Mouse (Mus musculus) left cerebral cortex, adult 2 months (tissue): ENCODE results near the gene N4bp2l1. TPM values are rescaled to one million over a fixed set of nuclear protein-coding genes. Genes with fewer than 3 reads are reported as not detected.
A peak's percentile ranks its signal among the peaks of the same experiment; 100 is the strongest.

ENCODE experiments used
- DNase-seq, 2 experiments: peaks; one replicate each; pipeline ENCODE4 v3.0.0; 2021 to 2022; ENCODE audit warnings: low spot score in 2 of 2, mixed read lengths in 1 of 2; ENCODE audit errors: extremely low spot score in 1 of 2
- H3K27ac ChIP-seq: fragments of 200-600 bp; 2 replicates; pipeline ENCODE4 v1.8.1; 2022
- H3K4me3 ChIP-seq: fragments of 200-600 bp; 2 replicates; pipeline ENCODE4 v1.8.1; 2022
- CTCF ChIP-seq: fragments of 200-600 bp; IDR thresholded peaks from 2 replicates; pipeline ENCODE4 v1.8.1; 2022; ENCODE audit warnings: antibody characterized with exemption, mild to moderate bottlenecking, moderate library complexity
- intact Hi-C: fragments of 180-260 bp; cut with DNase I; formaldehyde crosslinking; loops from one replicate; pipeline ENCODE4 v1.15.1; 2025
- total RNA-seq, 2 experiments: library from RNA; stranded (reverse); gene quantifications; 2 replicates each; pipeline ENCODE4 v1.2.3; 2021

The N4bp2l1 gene
- total RNA-seq, 2 experiments from 2014 or later, result 60.5 to 63.5 TPM

GRCm38 (mm10) chr5:150543184-150543583 lies 53.8 kb downstream of the N4bp2l1 start:
- no peak overlapping the region for H3K4me3 ChIP-seq
- intact Hi-C loops, result no loop called here
- TF ChIP-seq CTCF, result no peak
- H3K27ac ChIP-seq, result no peak overlapping the region
- no peak for DNase-seq

- Histone ChIP-seq H3K4me3 (no peak overlapping the region), H3K27ac (no peak overlapping the region)
- DNase-seq, result no peak
- no peak for TF ChIP-seq CTCF
- intact Hi-C loops, result no loop called here
Measured at GRCm38 (mm10) chr5:150541302-150541701, 55.7 kb downstream of the N4bp2l1 start.

GRCm38 (mm10) chr5:150525239-150525638 lies 71.7 kb downstream of the N4bp2l1 start:
- peak; percentile 3; the same call in 1 of the 2 replicates for TF ChIP-seq CTCF
- intact Hi-C loops, result no loop called here
- DNase-seq, result no peak
- Histone ChIP-seq H3K4me3 (no peak overlapping the region), H3K27ac (no peak overlapping the region)

- Histone ChIP-seq H3K4me3 (peak overlapping the region; percentile 83), H3K27ac (no peak overlapping the region)
- no peak for TF ChIP-seq CTCF
- DNase-seq, result no peak
- intact Hi-C loops, result loop anchor here (2.0 to 5.0 kb wide), 2 partner anchors 142 to 844 kb away; no protein-coding TSS in a partner anchor
Measured at GRCm38 (mm10) chr5:150522867-150523234, 74.1 kb downstream of the N4bp2l1 start.

- no peak for TF ChIP-seq CTCF
- intact Hi-C loops, result loop anchor here (2.0 to 5.0 kb wide), 2 partner anchors 143 to 845 kb away; no protein-coding TSS in a partner anchor
- peak within 1 kb of the TSS; percentile 79 for H3K27ac ChIP-seq
- H3K4me3 ChIP-seq, result peak within 1 kb of the TSS; percentile 83
- peak; percentile 92 to 95 for DNase-seq
Measured at GRCm38 (mm10) chr5:150521937-150522866, 74.8 kb downstream of the N4bp2l1 start, which contains the start of gene Brca2. Brca2 (plus strand) TSS chr5:150522630.

Other genes starting within 250 kb of the N4bp2l1 start
- 1 to 10 TPM in 1 of 2 experiments, under 1 TPM in 1; 0.68 to 1.2 TPM for gene Zar1l, start 79.0 kb downstream of the N4bp2l1 start, total RNA-seq
- gene Brca2, start 74.6 kb downstream of the N4bp2l1 start, total RNA-seq, result 10 to 100 TPM in 1 of 2 experiments, 1 to 10 TPM in 1; 8.2 to 11.2 TPM
- 10 to 100 TPM; 86.3 to 93.6 TPM for gene N4bp2l2, start 69.0 kb upstream of the N4bp2l1 start, total RNA-seq
- gene Pds5b, start 76.6 kb upstream of the N4bp2l1 start, total RNA-seq, result 10 to 100 TPM; 77.6 to 79.3 TPM